Mouse (Mus musculus): Measurements from ENCODE around the gene Dhx35. TPM values are rescaled to one million over a fixed set of nuclear protein-coding genes. Genes with fewer than 3 reads are reported as not detected.

Gene Dhx35
- total and polyA plus RNA-seq, 2 experiments from 2014 or later = 13.4 to 30.7 TPM

DNA sequence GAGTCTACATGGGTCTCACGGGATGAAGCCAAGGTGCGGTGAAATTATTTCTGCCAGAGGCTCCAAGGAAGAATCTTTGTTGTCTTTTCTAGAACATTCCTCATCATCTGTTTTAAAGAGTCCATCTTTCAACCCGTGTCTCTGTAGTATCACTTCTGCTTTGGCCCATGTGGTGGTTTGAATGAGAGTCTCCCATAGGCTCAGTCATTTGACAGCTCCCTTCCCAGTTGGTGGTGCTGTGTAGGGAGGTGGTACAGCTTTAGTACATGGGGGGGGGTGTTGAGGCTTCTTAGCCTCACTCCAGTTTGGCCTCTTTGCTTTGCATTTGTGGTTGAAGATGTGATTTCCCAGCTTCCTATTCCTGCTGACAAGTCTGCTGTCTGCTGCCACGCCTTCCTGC, 96.7 kb downstream of the Dhx35 start:
- DNase-seq (ENCODE audit: low spot score) (no peak), ATAC-seq (ENCODE audit: insufficient read depth, low read depth) (no peak)
- 77% methylated on average over 4 of the region's 4 CpGs for WGBS
- no peaks in the 10 kb centered on the region for H3K36me3 ChIP-seq (replicated peaks; ENCODE audit: control insufficient read depth, insufficient read depth, low read length)
- no peaks in the 10 kb centered on the region for H3K27me3 ChIP-seq (ENCODE audit: control insufficient read depth, insufficient read depth, low read length)
- H3K4me3 ChIP-seq (ENCODE audit: low read depth, low read length) = no peak overlapping the region
- H3K9ac ChIP-seq (replicated peaks; ENCODE audit: low read depth, low read length) = no peak overlapping the region
- TF ChIP-seq CTCF (IDR thresholded peaks at IDR 0.05; ENCODE audit: low read depth) (no peak), EP300 (IDR thresholded peaks at IDR 0.05; ENCODE audit: low read depth) (no peak)
- no peak overlapping the region for H3K27ac ChIP-seq (ENCODE audit: low read depth)
- H3K4me2 ChIP-seq (ENCODE audit: low read depth, low read length) = no peak overlapping the region
- H3K9me3 ChIP-seq (replicated peaks; ENCODE audit: control insufficient read depth, low read length) = no peaks in the 10 kb centered on the region
- no peaks in the 10 kb centered on the region for H3K4me1 ChIP-seq (ENCODE audit: control insufficient read depth, insufficient read depth)

GRCm38 (mm10) chr2:158893171-158893853, 98.7 kb downstream of the Dhx35 start:
- WGBS = 30% methylated on average over 16 of the region's 16 CpGs
- Histone ChIP-seq H3K4me1 (ENCODE audit: control insufficient read depth, insufficient read depth) (no peaks in the 10 kb centered on the region), H3K27me3 (ENCODE audit: control insufficient read depth, insufficient read depth, low read length) (no peaks in the 10 kb centered on the region), H3K4me2 (ENCODE audit: low read depth, low read length) (no peak overlapping the region), H3K9me3 (replicated peaks; ENCODE audit: control insufficient read depth, low read length) (no peaks in the 10 kb centered on the region), H3K9ac (replicated peaks; ENCODE audit: low read depth, low read length) (no peak overlapping the region), H3K36me3 (replicated peaks; ENCODE audit: control insufficient read depth, insufficient read depth, low read length) (no peaks in the 10 kb centered on the region), H3K27ac (ENCODE audit: low read depth) (no peak overlapping the region), H3K4me3 (ENCODE audit: low read depth, low read length) (no peak overlapping the region)
- DNase-seq (ENCODE audit: low spot score) (no peak), ATAC-seq (ENCODE audit: insufficient read depth, low read depth) (no peak)
- TF ChIP-seq EP300 (IDR thresholded peaks at IDR 0.05; ENCODE audit: low read depth) (no peak), CTCF (IDR thresholded peaks at IDR 0.05; ENCODE audit: low read depth) (no peak)

DNA sequence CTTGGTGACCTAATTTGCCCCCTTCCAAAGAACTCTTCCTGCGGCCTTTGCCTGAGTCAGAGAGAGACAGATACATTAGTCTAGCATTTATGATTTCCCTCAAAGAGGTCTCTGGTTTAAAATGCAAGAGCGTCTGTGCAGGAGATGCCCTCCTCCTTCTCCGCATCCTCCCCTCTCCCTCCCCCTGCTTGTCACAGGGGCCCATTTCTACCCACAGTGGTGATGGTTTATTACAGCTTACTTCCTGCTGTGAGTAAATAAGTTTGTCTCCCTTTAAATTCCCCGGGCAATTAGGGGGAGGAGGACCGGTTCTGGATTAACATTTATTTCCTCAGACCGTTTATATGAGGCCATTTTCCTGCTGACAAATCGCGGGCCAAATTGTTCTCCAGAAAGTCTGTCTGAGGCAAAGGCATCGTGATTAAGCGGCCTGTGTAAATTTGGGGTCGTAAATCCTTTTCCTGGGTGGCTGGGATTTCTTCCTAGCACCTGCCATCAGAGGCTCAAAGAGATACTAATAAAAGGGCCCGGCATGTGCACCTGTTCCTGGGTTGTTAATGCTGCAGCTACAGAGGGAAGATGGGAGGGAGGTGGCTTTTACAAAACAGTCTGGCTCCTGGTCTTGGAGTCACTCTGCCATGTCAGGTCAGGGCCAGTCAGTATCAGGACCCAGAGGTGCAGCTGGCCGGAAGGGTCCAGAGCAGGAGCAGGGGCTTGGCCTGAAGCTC, 104.0 kb downstream of the Dhx35 start:
- H3K4me1 ChIP-seq (ENCODE audit: control insufficient read depth, insufficient read depth) = no peaks in the 10 kb centered on the region
- no peaks in the 10 kb centered on the region for H3K27me3 ChIP-seq (ENCODE audit: control insufficient read depth, insufficient read depth, low read length)
- H3K27ac ChIP-seq (ENCODE audit: low read depth) = no peak overlapping the region
- TF ChIP-seq EP300 (IDR thresholded peaks at IDR 0.05; ENCODE audit: low read depth) (no peak), CTCF (IDR thresholded peaks at IDR 0.05; ENCODE audit: low read depth) (no peak)
- H3K36me3 ChIP-seq (replicated peaks; ENCODE audit: control insufficient read depth, insufficient read depth, low read length) = no peaks in the 10 kb centered on the region
- no peak overlapping the region for H3K4me3 ChIP-seq (ENCODE audit: low read depth, low read length)
- no peaks in the 10 kb centered on the region for H3K9me3 ChIP-seq (replicated peaks; ENCODE audit: control insufficient read depth, low read length)
- DNase-seq (ENCODE audit: low spot score) = no peak
- H3K4me2 ChIP-seq (ENCODE audit: low read depth, low read length) = no peak overlapping the region
- no peak for ATAC-seq (ENCODE audit: insufficient read depth, low read depth)
- H3K9ac ChIP-seq (replicated peaks; ENCODE audit: low read depth, low read length) = no peak overlapping the region
- WGBS = 57% methylated on average over 13 of the region's 13 CpGs

Other genes starting within 250 kb of the Dhx35 start
- not detected in 2 replicates for gene Slc32a1, start 184.0 kb upstream of the Dhx35 start, total RNA-seq (2014; rRNA removed; ENCODE audit: low replicate concordance)
- not detected in 2 replicates for gene Slc32a1, start 184.0 kb upstream of the Dhx35 start, polyA plus RNA-seq (2015; fragmentation: Nextera tagmentation; extraction: Ambion mirVana)
- 9.6 and 10.8 TPM in 2 replicates for gene Actr5, start 169.9 kb upstream of the Dhx35 start, total RNA-seq (2014; rRNA removed; ENCODE audit: low replicate concordance)
- gene Actr5, start 169.9 kb upstream of the Dhx35 start, polyA plus RNA-seq (2015; fragmentation: Nextera tagmentation; extraction: Ambion mirVana) = 2.9 and 3.8 TPM in 2 replicates
- 3.7 and 9.1 TPM in 2 replicates for gene Ppp1r16b, start 129.4 kb upstream of the Dhx35 start, total RNA-seq (2014; rRNA removed; ENCODE audit: low replicate concordance)
- 5.0 and 5.1 TPM in 2 replicates for gene Ppp1r16b, start 129.4 kb upstream of the Dhx35 start, polyA plus RNA-seq (2015; fragmentation: Nextera tagmentation; extraction: Ambion mirVana)
- 37.7 and 75.5 TPM in 2 replicates for gene Fam83d, start 26.7 kb upstream of the Dhx35 start, total RNA-seq (2014; rRNA removed; ENCODE audit: low replicate concordance)
- 18.6 and 19.3 TPM in 2 replicates for gene Fam83d, start 26.7 kb upstream of the Dhx35 start, polyA plus RNA-seq (2015; fragmentation: Nextera tagmentation; extraction: Ambion mirVana)

Data from heart, postnatal 0 days (tissue).